Mouse (Mus musculus): ENCODE measurements around the gene Synj2.

DNA sequence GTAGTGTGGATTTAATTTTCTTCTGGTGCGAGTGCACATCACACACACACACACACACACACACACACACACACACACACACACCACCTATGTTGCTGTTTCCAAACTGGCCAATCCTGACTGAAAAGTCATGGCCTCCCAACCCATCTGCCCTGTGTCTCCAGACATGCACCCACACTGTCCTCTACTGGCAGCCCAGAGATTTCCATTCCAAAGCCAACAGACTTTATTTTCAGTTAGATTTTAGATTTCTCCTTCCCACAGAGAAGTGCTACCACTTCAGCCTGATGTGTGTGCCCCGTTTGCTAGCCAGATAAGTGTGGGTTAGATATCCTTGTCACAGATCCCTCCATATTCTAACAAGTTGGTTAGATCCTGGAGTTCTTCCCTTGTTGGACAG, 78.7 kb downstream of the Synj2 start:
- TF ChIP-seq POLR2A (IDR thresholded peaks at IDR 0.05; ENCODE audit: low read depth, low read length) (no peak), CTCF (conservative IDR thresholded peaks at IDR 0.05; ENCODE audit: insufficient read depth, insufficient read length, low read depth, low read length) (peak; percentile 86)

Measured in kidney, adult 2 months (tissue).